Mouse (Mus musculus): ENCODE data around the gene Akt1s1. TPM values are rescaled to one million over a fixed set of nuclear protein-coding genes. Genes with fewer than 3 reads are reported as not detected.

Akt1s1 gene
- polyA plus RNA-seq, 1 experiment from 2014 or later: 49.2 TPM

DNA sequence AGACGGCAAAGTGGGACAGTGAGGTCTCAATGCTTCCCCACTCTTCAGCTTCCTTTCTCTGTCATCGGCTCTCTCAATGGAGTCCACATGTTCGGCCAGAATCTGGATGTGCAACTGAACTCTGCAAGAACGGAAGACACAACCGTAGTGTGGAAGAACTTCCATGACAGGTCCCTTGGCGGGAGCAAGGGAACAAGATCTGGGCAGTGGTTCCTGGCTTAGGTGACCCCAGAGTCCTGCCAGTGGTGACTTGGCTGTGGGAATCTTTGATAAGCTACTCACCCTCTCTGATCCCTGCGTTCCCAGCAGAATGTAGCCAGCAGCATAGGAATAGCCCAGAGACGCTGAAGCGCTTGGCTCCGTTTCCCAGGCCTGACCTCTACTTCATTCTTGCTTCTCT is 47.7 kb downstream of the Akt1s1 start:
- no peak for DNase-seq (ENCODE audit: low spot score)

DNA sequence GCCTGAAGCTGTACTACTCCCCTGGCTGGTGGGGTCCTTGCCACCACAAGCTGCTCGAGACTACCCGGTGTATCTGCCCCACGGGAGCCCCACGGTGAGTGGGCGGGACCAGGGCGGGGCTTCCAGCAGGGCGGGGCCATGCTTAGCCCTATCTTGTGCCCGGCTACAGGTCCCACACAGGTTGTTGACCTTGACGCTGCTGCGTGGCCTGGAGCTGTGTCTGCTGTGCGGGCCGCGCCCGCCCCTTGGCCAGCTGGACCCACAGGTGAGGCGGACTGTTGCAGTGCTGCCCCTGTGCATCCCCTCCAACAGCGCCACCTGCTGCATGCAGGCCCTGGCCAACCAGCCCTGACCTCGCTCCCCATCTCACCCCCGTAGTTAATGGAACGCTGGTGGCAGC is 49.8 kb downstream of the Akt1s1 start:
- no peak for DNase-seq (ENCODE audit: low spot score)

DNA sequence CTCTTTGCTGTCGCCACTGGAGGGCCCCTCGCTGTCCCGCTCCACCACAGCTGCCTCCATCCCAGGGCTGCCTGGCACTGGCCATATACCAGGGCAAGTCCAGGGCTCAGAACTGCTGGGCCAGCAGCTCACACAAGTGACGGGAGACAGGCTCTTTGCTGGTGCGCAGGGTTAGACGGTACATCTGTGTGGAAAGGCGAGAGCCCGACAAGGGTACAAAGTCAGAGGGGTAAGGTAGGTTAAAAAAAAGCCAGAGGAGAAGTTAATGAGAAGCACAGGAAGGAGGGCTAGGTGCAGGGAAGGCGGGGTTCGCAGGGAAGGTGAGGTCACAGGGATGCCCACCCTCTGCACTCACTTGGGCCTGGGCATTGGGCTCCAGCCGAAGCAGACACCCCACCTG is 51.8 kb downstream of the Akt1s1 start:
- DNase-seq (ENCODE audit: low spot score): no peak

GRCm38 (mm10) chr7:44901230-44901722 is 52.5 kb downstream of the Akt1s1 start:
- peak; percentile 84 for DNase-seq (ENCODE audit: low spot score)

MicroRNAs encoded within 50 kb of the gene (microRNA counts, 519-probe panel; counts per million panel counts)
- 473 counts per million, percentile 71 among the panel's probes with 10 or more counts for microRNA mmu-miR-707

Small RNAs within 50 kb of the gene (microRNA-seq; reads per million reads assigned to microRNA genes)
- gene Mir707 (ENCODE audit: borderline number of aligned reads): not detected

Other genes with a start within 250 kb of the Akt1s1 start
- 0.66 and 1.0 TPM in 2 replicates for gene Myh14, start 178.1 kb upstream of the Akt1s1 start, polyA plus RNA-seq (2015; fragmentation: Nextera tagmentation; extraction: Ambion mirVana)
- not detected in 2 replicates for gene Izumo2, start 140.2 kb upstream of the Akt1s1 start, polyA plus RNA-seq (2015; fragmentation: Nextera tagmentation; extraction: Ambion mirVana)
- gene Vrk3, start 100.6 kb upstream of the Akt1s1 start, polyA plus RNA-seq (2015; fragmentation: Nextera tagmentation; extraction: Ambion mirVana): 63.7 and 66.8 TPM in 2 replicates
- gene Zfp473, start 97.9 kb upstream of the Akt1s1 start, polyA plus RNA-seq (2015; fragmentation: Nextera tagmentation; extraction: Ambion mirVana): 0.82 and 1.7 TPM in 2 replicates
- 88.1 and 109 TPM in 2 replicates for gene Nup62, start 32.9 kb upstream of the Akt1s1 start, polyA plus RNA-seq (2015; fragmentation: Nextera tagmentation; extraction: Ambion mirVana)
- gene Il4i1, start 32.6 kb upstream of the Akt1s1 start, polyA plus RNA-seq (2015; fragmentation: Nextera tagmentation; extraction: Ambion mirVana): 23.6 and 28.0 TPM in 2 replicates
- 3.4 and 3.7 TPM in 2 replicates for gene Atf5, start 32.3 kb upstream of the Akt1s1 start, polyA plus RNA-seq (2015; fragmentation: Nextera tagmentation; extraction: Ambion mirVana)
- 56.5 and 60.3 TPM in 2 replicates for gene Tbc1d17, start 88 bp downstream of the Akt1s1 start, polyA plus RNA-seq (2015; fragmentation: Nextera tagmentation; extraction: Ambion mirVana)
- 61.8 and 63.4 TPM in 2 replicates for gene Pnkp, start 8.1 kb downstream of the Akt1s1 start, polyA plus RNA-seq (2015; fragmentation: Nextera tagmentation; extraction: Ambion mirVana)
- gene Ptov1, start 20.8 kb downstream of the Akt1s1 start, polyA plus RNA-seq (2015; fragmentation: Nextera tagmentation; extraction: Ambion mirVana): 147 and 158 TPM in 2 replicates
- 59.0 and 60.0 TPM in 2 replicates for gene Med25, start 43.7 kb downstream of the Akt1s1 start, polyA plus RNA-seq (2015; fragmentation: Nextera tagmentation; extraction: Ambion mirVana)
- 13.2 and 13.8 TPM in 2 replicates for gene Fuz, start 47.1 kb downstream of the Akt1s1 start, polyA plus RNA-seq (2015; fragmentation: Nextera tagmentation; extraction: Ambion mirVana)
- gene Ap2a1, start 80.5 kb downstream of the Akt1s1 start, polyA plus RNA-seq (2015; fragmentation: Nextera tagmentation; extraction: Ambion mirVana): 34.5 and 37.5 TPM in 2 replicates
- 0.23 and 0.25 TPM in 2 replicates for gene Tsks, start 94.2 kb downstream of the Akt1s1 start, polyA plus RNA-seq (2015; fragmentation: Nextera tagmentation; extraction: Ambion mirVana)
- gene Cpt1c, start 125.9 kb downstream of the Akt1s1 start, polyA plus RNA-seq (2015; fragmentation: Nextera tagmentation; extraction: Ambion mirVana): 1.2 and 2.0 TPM in 2 replicates
- 364 and 365 TPM in 2 replicates for gene Prmt1, start 137.6 kb downstream of the Akt1s1 start, polyA plus RNA-seq (2015; fragmentation: Nextera tagmentation; extraction: Ambion mirVana)
- 138 and 145 TPM in 2 replicates for gene Irf3, start 148.7 kb downstream of the Akt1s1 start, polyA plus RNA-seq (2015; fragmentation: Nextera tagmentation; extraction: Ambion mirVana)
- 66.6 and 68.8 TPM in 2 replicates for gene Bcl2l12, start 149.7 kb downstream of the Akt1s1 start, polyA plus RNA-seq (2015; fragmentation: Nextera tagmentation; extraction: Ambion mirVana)
- gene Scaf1, start 167.4 kb downstream of the Akt1s1 start, polyA plus RNA-seq (2015; fragmentation: Nextera tagmentation; extraction: Ambion mirVana): 19.6 and 20.1 TPM in 2 replicates
- gene Rras, start 169.0 kb downstream of the Akt1s1 start, polyA plus RNA-seq (2015; fragmentation: Nextera tagmentation; extraction: Ambion mirVana): 35.8 and 37.0 TPM in 2 replicates
- 7.6 and 9.0 TPM in 2 replicates for gene Prr12, start 203.9 kb downstream of the Akt1s1 start, polyA plus RNA-seq (2015; fragmentation: Nextera tagmentation; extraction: Ambion mirVana)
- gene Nosip, start 213.4 kb downstream of the Akt1s1 start, polyA plus RNA-seq (2015; fragmentation: Nextera tagmentation; extraction: Ambion mirVana): 84.4 and 86.3 TPM in 2 replicates
- 9.9 and 10.0 TPM in 2 replicates for gene Prrg2, start 213.7 kb downstream of the Akt1s1 start, polyA plus RNA-seq (2015; fragmentation: Nextera tagmentation; extraction: Ambion mirVana)
- 41.4 and 41.8 TPM in 2 replicates for gene Rcn3, start 243.2 kb downstream of the Akt1s1 start, polyA plus RNA-seq (2015; fragmentation: Nextera tagmentation; extraction: Ambion mirVana)

Data from thymus, postnatal 0 days (tissue).